Mouse (Mus musculus) ovary, postnatal 10 days (tissue): ENCODE results near the gene Sstr3.

Experiments used
- DNase-seq: peaks from one replicate; pipeline ENCODE4 v3.0.0; 2022; ENCODE audit warnings: low spot score

Gene Sstr3

GRCm38 (mm10) chr15:78502437-78503132, 41.9 kb downstream of the Sstr3 start:
- DNase-seq: no peak

GRCm38 (mm10) chr15:78494968-78495406, 49.5 kb downstream of the Sstr3 start, which contains the start of gene Il2rb:
Gene Il2rb (minus strand): TSS chr15:78495271.
- no peak for DNase-seq

GRCm38 (mm10) chr15:78493401-78494010, 51.0 kb downstream of the Sstr3 start:
- no peak for DNase-seq

DNA sequence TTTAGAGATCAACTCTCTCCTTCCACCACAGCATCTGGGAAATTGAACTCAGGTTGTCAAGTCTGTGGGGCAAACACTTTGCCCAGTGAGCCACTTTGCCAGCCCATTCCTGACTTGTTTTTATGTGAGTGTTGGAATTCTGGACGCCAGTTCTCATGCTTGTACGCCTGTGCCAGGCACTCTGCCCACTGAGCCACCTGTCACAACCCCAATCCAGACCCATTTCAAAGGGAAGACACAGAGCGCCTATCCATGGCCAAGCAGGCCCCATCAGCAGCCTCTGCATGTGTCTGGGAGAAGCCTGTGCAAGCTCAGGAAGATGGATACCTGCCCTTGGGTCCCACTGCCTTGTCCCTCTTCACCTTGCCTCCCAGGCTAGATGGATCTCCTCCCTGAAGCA, 53.2 kb downstream of the Sstr3 start:
- no peak for DNase-seq

GRCm38 (mm10) chr15:78489906-78490305, 54.6 kb downstream of the Sstr3 start:
- no peak for DNase-seq

DNA sequence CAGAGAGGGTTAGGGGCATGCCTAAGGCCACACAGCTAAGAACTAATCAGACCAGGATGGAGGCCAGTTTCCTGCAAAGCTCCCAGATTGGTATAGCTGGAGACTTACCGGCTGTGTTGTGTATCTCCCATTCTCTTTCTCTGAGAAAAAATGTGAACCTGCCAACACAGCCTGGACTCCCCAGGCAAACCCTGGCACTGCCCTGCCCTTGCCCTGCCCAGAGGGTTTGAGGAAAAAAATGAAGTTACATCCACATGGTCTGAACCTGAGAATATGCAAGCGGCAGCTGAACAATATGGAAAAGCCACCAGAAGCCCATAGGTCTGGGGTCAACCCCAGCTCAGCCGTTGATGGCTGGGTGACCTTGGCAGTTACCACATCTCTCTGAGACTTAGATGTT, 55.2 kb downstream of the Sstr3 start:
- no peak for DNase-seq

GRCm38 (mm10) chr15:78487066-78487465, 57.4 kb downstream of the Sstr3 start:
- DNase-seq: no peak
